Mouse (Mus musculus) lung, embryonic 14.5 days (tissue): Measurements from ENCODE around the gene Sbno2. TPM values are rescaled to one million over a fixed set of nuclear protein-coding genes. Genes with fewer than 3 reads are reported as not detected.

Source experiments
- ATAC-seq: fragments of 200-750 bp; cut with Nextera tagmentation; 2 replicates; pipeline ENCODE4 v1.8.0; 2017; ENCODE audit warnings: mild to moderate bottlenecking, moderate TSS enrichment, moderate library complexity; ENCODE audit not compliant: insufficient read depth
- DNase-seq: peaks from one replicate; pipeline ENCODE4 v3.0.0-alpha.2; 2015
- H3K27ac ChIP-seq: fragments of 300-500 bp; sonication (generic); 2 replicates; pipeline ENCODE4 v1.5.1; 2014; ENCODE audit warnings: low read depth, mild to moderate bottlenecking, moderate library complexity
- H3K27me3 ChIP-seq: fragments of 300-500 bp; sonication (generic); 2 replicates; pipeline ENCODE4 v1.6.1; 2014; ENCODE audit warnings: low read length, control low read depth; ENCODE audit not compliant: insufficient read depth
- H3K36me3 ChIP-seq: fragments of 300-500 bp; sonication (generic); 2 replicates; pipeline ENCODE4 v1.6.1; 2014; ENCODE audit warnings: control low read depth; ENCODE audit not compliant: insufficient read depth
- H3K4me1 ChIP-seq: fragments of 300-500 bp; sonication (generic); 2 replicates; pipeline ENCODE4 v1.6.1; 2014; ENCODE audit warnings: antibody characterized with exemption, control low read depth; ENCODE audit not compliant: insufficient read depth
- H3K4me2 ChIP-seq: fragments of 300-500 bp; sonication (generic); 2 replicates; pipeline ENCODE4 v1.6.1; 2014; ENCODE audit warnings: mild to moderate bottlenecking
- H3K4me3 ChIP-seq: fragments of 300-500 bp; sonication (generic); 2 replicates; pipeline ENCODE4 v1.5.1; 2014; ENCODE audit warnings: low read depth, low read length
- H3K9ac ChIP-seq: fragments of 300-500 bp; sonication (generic); 2 replicates; pipeline ENCODE4 v1.6.1; 2014
- H3K9me3 ChIP-seq: fragments of 300-500 bp; sonication (generic); 2 replicates; pipeline ENCODE4 v1.6.1; 2016; ENCODE audit warnings: low read depth, low read length, control low read depth
- CTCF ChIP-seq: IDR thresholded peaks from 2 replicates; pipeline ENCODE4 v1.5.1; 2016; ENCODE audit warnings: antibody characterized with exemption, low read depth
- WGBS: fragments of 180-500 bp; shearing (Covaris S2); extraction: QIAGEN DNeasy Blood & Tissue Kit; methylation state at CpG from one replicate; pipeline ENCODE4 v1.1.7; 2014; 5-methylcytosine and 5-hydroxymethylcytosine counted together
- polyA plus RNA-seq: library from polyadenylated mRNA; unstranded; fragments of >200 nt; fragmentation: Nextera tagmentation; extraction: Ambion mirVana; gene quantifications from 2 replicates; pipeline ENCODE4 v1.2.1, GENCODE M21; 2014

Sbno2 gene
- polyA plus RNA-seq, 1 experiment from 2014 or later, result 16.3 TPM

DNA sequence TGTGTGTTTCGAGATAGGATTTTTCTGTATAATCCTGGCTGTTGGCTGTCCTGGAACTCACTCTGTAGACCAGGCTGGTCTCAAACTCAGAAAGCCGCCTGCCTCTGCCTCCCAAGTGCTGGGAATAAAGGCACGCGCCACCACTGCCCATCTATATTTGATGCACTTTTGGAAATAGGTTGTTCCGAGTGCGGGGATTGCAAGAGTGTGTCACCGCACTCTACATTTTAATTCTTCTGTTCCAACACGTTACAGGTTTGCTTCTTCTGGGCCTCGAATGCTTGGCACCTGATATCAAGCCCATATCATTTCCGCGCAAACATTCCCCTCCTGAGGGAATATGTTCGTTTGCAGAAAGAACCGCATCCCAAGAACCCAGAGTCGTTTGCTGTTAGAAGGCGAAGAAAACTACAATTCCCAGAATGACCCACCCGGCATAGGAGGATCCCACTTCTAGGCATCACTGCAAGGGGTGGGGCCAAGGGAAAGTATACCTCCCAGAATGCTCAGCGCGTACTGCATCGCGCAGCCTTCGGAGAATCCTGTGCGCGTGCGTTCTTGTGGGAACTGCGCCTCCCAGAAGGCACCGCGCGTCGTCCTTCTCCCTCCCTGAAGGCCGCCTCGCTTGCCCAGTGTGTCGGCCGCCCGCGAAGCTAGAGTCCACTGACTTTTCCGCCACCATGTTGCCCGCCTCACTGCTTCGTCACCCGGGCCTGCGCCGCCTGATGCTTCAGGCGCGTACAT is 36.6 kb upstream of the Sbno2 start:
- Histone ChIP-seq H3K9me3 (no peaks in the 10 kb centered on the region), H3K4me1 (peaks cover 9% of the 10 kb centered on the region; the same call in 1 of the 2 replicates), H3K9ac (peak overlapping the region; percentile 82), H3K27me3 (peaks cover 29% of the 10 kb centered on the region), H3K4me2 (peak overlapping the region; percentile 77), H3K27ac (peak overlapping the region; percentile 88), H3K36me3 (peaks cover 33% of the 10 kb centered on the region), H3K4me3 (peak overlapping the region; percentile 73)
- WGBS, result 1% methylated on average over 43 of the region's 43 CpGs
- TF ChIP-seq CTCF, result no peak
- ATAC-seq (peak; percentile 85), DNase-seq (peak; percentile 100)

DNA sequence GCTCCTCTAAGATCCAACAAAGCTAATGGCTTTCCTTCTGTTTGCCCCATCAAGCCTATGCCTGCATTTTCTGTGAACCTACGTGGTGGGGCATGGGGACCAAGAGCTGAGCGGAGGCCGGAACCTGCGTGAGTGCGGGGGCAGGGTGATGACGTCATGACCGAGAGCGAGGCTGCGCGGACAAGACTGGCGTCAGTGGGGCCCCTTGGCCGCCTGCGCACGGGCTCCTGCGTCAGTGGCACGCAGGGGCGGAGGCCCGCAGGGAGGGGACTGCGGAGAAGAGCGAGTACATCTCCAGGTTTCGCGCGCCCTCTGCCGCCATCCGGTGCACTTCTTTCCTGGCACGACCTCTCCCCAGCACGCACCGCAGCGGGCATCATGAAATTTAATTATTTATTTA is 35.9 kb upstream of the Sbno2 start:
- H3K4me1 ChIP-seq, result peaks cover 9% of the 10 kb centered on the region; the same call in 1 of the 2 replicates
- 0% methylated on average over 29 of the region's 29 CpGs for WGBS

DNA sequence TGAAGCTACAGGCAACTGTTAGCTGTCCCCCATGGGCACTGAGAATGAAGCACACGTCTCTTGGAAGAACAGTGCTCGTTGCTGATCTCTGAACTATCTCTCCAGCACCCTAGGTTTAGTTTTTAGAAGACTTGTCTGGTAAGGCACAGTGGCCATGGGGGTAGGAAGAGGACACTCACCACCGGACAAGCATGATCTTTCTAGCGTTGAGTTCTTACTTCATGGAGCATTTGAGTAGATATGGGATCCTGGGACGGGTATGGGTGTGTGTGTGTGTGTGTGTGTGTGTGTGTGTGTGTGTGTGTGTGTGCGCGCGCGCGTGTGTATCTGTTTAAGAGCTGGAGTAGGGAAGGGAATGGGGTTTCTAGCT is 35.3 kb upstream of the Sbno2 start, which contains the start of gene Cbarp:
TSS of gene Cbarp (minus strand) at position 170 of the 370 bp plus-strand sequence.
- H3K9ac ChIP-seq, result peak within 1 kb of the TSS; percentile 24

More for the DNA sequence above, 35.9 kb upstream of the Sbno2 start:
- H3K9me3 ChIP-seq, result no peaks in the 10 kb centered on the region
- H3K27ac ChIP-seq, result peak overlapping the region; percentile 52
- DNase-seq, result peak; percentile 97
- peak overlapping the region; percentile 77 for H3K4me2 ChIP-seq
- ATAC-seq, result peak; percentile 60
- H3K27me3 ChIP-seq, result peaks cover 36% of the 10 kb centered on the region
- peak; percentile 62 for TF ChIP-seq CTCF
- H3K9ac ChIP-seq, result peak overlapping the region; percentile 24
- peaks cover 29% of the 10 kb centered on the region for H3K36me3 ChIP-seq
- peak overlapping the region; percentile 73 for H3K4me3 ChIP-seq

DNA sequence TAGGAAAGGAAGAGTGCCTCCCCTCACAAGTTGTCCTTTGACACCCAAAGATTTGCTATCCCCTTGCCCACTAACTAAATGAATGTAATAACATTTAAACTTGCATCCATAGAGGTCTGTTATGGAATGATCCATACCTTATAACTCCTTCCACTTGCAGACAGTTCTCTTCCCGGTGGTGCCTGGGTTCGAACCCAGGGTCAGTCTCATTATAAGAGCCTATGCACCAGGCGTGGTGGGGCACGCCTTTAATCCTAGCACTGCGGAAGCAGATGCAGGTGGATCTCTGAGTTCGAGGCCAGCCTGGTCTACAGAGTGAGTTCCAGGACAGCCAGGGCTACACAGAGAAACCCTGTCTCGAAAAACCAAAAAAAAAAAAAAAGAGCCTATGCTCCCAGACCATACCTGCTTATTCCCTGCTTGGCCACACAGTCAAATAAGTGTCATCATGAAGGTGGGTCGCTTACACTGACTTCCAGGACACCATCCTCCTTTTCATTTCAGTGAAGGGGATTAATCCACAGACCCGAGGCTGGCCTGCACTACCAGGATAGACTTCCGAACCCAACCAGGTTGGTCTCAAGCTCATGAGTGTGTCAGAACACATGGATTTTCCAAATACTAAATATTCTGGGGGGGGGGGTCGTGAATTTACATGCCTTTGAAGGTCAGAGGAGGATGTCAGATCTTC is 34.7 kb upstream of the Sbno2 start:
- Histone ChIP-seq H3K9ac (no peak overlapping the region), H3K4me2 (peak overlapping the region; percentile 98), H3K4me3 (no peak overlapping the region), H3K27ac (0 out of 2 replicates have a peak overlapping the region, but pooled peaks have one; percentile 12), H3K9me3 (no peaks in the 10 kb centered on the region), H3K27me3 (peaks cover 48% of the 10 kb centered on the region), H3K4me1 (peaks cover 9% of the 10 kb centered on the region; the same call in 1 of the 2 replicates), H3K36me3 (peaks cover 17% of the 10 kb centered on the region)
- ATAC-seq (no peak), DNase-seq (no peak)
- no peak for TF ChIP-seq CTCF
- 73% methylated on average over 11 of the region's 11 CpGs for WGBS

More for the DNA sequence above, 35.3 kb upstream of the Sbno2 start, which contains the start of gene Cbarp:
- peaks cover 9% of the 10 kb centered on the region; the same call in 1 of the 2 replicates for H3K4me1 ChIP-seq
- H3K27ac ChIP-seq, result peak within 1 kb of the TSS; percentile 52
- H3K9me3 ChIP-seq, result no peaks in the 10 kb centered on the region
- no peak for TF ChIP-seq CTCF
- H3K36me3 ChIP-seq, result peaks cover 23% of the 10 kb centered on the region
- DNase-seq (no peak), ATAC-seq (no peak)
- peak within 1 kb of the TSS; percentile 98 for H3K4me2 ChIP-seq
- H3K4me3 ChIP-seq, result peak within 1 kb of the TSS; percentile 73
- peaks cover 42% of the 10 kb centered on the region for H3K27me3 ChIP-seq
- 71% methylated on average over 10 of the region's 10 CpGs for WGBS

DNA sequence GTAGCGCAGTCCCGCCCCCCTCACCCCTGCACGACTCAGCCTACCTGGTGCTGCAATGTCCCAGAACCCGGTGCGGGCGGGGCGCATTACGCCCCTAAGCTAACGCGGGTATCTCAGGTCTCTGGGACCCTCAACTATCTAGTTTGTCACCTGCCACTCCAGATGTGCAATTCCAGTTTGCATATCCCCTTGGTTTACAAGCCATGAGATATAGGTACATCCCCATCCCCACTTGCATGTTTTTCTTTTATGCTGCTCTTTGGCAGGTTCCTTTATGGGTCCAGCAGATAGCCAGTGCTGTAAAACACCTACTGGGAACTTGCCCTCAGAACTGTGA is 34.0 kb upstream of the Sbno2 start:
- ATAC-seq (no peak), DNase-seq (no peak)
- peaks cover 48% of the 10 kb centered on the region for H3K27me3 ChIP-seq

DNA sequence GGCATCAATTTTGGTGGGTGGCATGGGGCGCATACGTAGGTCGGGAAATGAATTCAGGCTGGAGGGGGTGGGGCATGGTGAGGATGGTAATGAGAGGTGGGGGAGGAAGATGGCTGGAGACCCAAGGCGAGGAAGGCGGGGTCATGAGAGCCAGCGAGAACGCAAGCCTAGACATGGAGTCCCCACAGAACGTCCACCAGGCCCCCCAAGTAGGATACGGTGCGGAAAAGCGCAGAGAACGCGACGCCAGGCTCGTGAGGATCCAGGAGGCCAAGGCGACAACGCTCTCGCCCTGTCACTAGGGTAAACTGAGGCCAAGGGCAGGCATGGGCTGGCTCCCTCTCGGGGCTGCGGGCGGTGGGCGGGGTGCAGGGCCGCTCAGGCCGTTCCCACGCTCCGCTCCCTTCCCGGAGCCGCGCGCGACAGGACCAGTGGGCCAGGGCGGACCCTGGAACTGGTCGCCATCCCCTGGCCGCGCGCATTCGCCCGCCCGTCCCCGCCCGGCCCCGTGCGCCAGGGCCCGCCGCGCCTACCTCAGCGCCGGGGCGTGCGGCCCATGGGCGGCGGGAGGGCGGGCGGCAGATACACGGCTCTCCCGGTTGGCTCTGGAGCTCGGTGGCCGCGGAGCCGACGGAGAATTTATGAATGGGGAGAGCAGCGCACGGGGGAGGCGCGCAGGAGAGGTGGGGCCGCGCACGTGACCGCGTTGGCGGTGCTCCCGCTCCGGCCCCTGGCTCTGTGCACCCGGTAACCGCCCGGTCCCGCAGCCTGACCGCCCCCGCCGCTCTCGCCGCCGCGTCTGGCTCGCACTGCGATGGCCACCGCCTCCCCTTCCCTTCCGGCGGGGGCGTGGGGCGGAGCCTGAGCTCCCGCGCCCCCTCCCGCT is 33.4 kb upstream of the Sbno2 start, which contains the start of gene Atp5d:
TSS of gene Atp5d (plus strand) at position 80 of the 886 bp plus-strand sequence.
- peaks cover 48% of the 10 kb centered on the region for H3K27me3 ChIP-seq
- ATAC-seq (no peak), DNase-seq (peak; percentile 61)
- H3K36me3 ChIP-seq, result peaks cover 5% of the 10 kb centered on the region
- TF ChIP-seq CTCF, result no peak
- peaks cover 9% of the 10 kb centered on the region; the same call in 1 of the 2 replicates for H3K4me1 ChIP-seq
- peak within 1 kb of the TSS; percentile 69 for H3K9ac ChIP-seq
- H3K4me2 ChIP-seq, result peak within 1 kb of the TSS; percentile 98
- H3K4me3 ChIP-seq, result peak within 1 kb of the TSS; percentile 67
- no peaks in the 10 kb centered on the region for H3K9me3 ChIP-seq
- WGBS, result under 1% methylated on average over 93 of the region's 94 CpGs
- peak within 1 kb of the TSS; percentile 69 for H3K27ac ChIP-seq

More for the DNA sequence above, 34.0 kb upstream of the Sbno2 start:
- peak overlapping the region; percentile 69 for H3K9ac ChIP-seq
- H3K27ac ChIP-seq, result no peak overlapping the region
- under 1% methylated on average over 10 of the region's 10 CpGs for WGBS
- no peaks in the 10 kb centered on the region for H3K9me3 ChIP-seq
- peaks cover 10% of the 10 kb centered on the region for H3K36me3 ChIP-seq
- TF ChIP-seq CTCF, result no peak
- H3K4me3 ChIP-seq, result peak overlapping the region; percentile 67
- peak overlapping the region; percentile 98 for H3K4me2 ChIP-seq
- peaks cover 9% of the 10 kb centered on the region; the same call in 1 of the 2 replicates for H3K4me1 ChIP-seq
